Mouse (Mus musculus): ENCODE results near the gene Ssx9.

DNA sequence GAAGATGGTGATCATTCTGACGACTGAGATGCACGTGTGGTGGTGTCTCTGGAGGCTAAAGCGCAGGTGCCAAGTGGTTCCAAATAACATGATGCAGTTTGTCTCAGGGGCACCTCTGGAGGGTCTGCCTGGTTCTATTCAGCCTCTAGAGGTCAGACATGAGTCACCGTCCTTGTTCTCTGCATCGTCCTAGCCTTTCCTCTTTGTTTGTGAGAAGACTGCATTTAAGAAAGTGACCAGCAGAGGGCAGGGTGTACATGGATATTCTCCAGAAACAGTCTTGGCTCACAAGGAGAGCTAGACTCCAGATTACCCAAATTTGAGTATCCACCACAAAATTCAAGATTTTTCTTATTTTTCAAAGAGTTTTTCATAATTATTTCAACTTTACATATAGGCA lies 15.3 kb upstream of the Ssx9 start:
- TF ChIP-seq MAFK (IDR thresholded peaks at IDR 0.05; ENCODE audit: insufficient read depth, low read depth, low read length) (no peak), ZC3H11A (IDR thresholded peaks at IDR 0.05; ENCODE audit: borderline replicate concordance, low read depth, low read length) (no peak), CHD2 (IDR thresholded peaks at IDR 0.05; ENCODE audit: low read depth, low read length) (no peak), HCFC1 (IDR thresholded peaks at IDR 0.05; ENCODE audit: borderline replicate concordance, insufficient read depth, low read length) (no peak), ZNF384 (IDR thresholded peaks at IDR 0.05; ENCODE audit: low read depth, low read length) (no peak)
